Mouse (Mus musculus) small intestine, adult 2 months (tissue): Measurements from ENCODE around the gene Adgrg1. TPM values are rescaled to one million over a fixed set of nuclear protein-coding genes. Genes with fewer than 3 reads are reported as not detected.

Experiments
- H3K27ac ChIP-seq: fragments of 200-500 bp; 2 replicates; pipeline ENCODE4 v1.5.1; 2012; ENCODE audit warnings: low read depth, low read length, control low read depth, inconsistent platforms; ENCODE audit not compliant: insufficient read depth
- H3K27me3 ChIP-seq: fragments of 200-500 bp; 2 replicates; pipeline ENCODE4 v1.6.1; 2012; ENCODE audit warnings: mild to moderate bottlenecking, moderate library complexity, low read length, inconsistent platforms; ENCODE audit not compliant: control insufficient read depth, insufficient read depth
- H3K36me3 ChIP-seq: fragments of 200-500 bp; 2 replicates; pipeline ENCODE4 v1.6.1; 2012; ENCODE audit warnings: mild to moderate bottlenecking, low read length, control low read depth, inconsistent platforms; ENCODE audit not compliant: control insufficient read depth, insufficient read depth
- H3K4me1 ChIP-seq: fragments of 200-500 bp; 2 replicates; pipeline ENCODE4 v1.6.1; 2012; ENCODE audit warnings: low read length, inconsistent platforms, mixed read lengths; ENCODE audit not compliant: control insufficient read depth, insufficient read depth, insufficient read length
- H3K4me3 ChIP-seq: fragments of 200-500 bp; 2 replicates; pipeline ENCODE4 v1.5.1; 2012; ENCODE audit warnings: low read depth, mild to moderate bottlenecking, control low read depth, inconsistent platforms, low read length, moderate library complexity
- CTCF ChIP-seq: fragments of 200-500 bp; IDR thresholded peaks from 2 replicates; pipeline ENCODE4 v1.5.1; 2012; ENCODE audit warnings: low read depth, mild to moderate bottlenecking, control low read depth, inconsistent platforms, low read length, moderate library complexity, mixed read lengths; ENCODE audit not compliant: insufficient replicate concordance, insufficient read length; ENCODE audit errors: extremely low read depth
- POLR2A ChIP-seq: fragments of 200-500 bp; IDR thresholded peaks from 2 replicates; pipeline ENCODE4 v1.6.1; 2012; ENCODE audit warnings: low read depth, mild to moderate bottlenecking, control low read depth, inconsistent platforms, low read length, moderate library complexity
- WGBS: fragments of 180-500 bp; shearing (Covaris S2); methylation state at CpG from one replicate; pipeline ENCODE4 v1.1.7; 2018; 5-methylcytosine and 5-hydroxymethylcytosine counted together
- polyA plus RNA-seq: library from polyadenylated mRNA; depleted of rRNA; stranded (reverse); fragments of >200 nt; gene quantifications from 2 replicates; pipeline ENCODE4 v1.2.3, GENCODE M21; 2012

Adgrg1 gene
- polyA plus RNA-seq, 1 experiment: 32.3 TPM

GRCm38 (mm10) chr8:94990598-94991453, 16.3 kb downstream of the Adgrg1 start:
- no peak overlapping the region for H3K27ac ChIP-seq
- H3K4me1 ChIP-seq: peaks cover 5% of the 10 kb centered on the region
- H3K36me3 ChIP-seq: no peaks in the 10 kb centered on the region
- H3K4me3 ChIP-seq: no peak overlapping the region
- TF ChIP-seq POLR2A (no peak), CTCF (no peak)
- WGBS: 65% methylated on average over 11 of the region's 11 CpGs
- H3K27me3 ChIP-seq: no peaks in the 10 kb centered on the region

- no peak overlapping the region for H3K4me3 ChIP-seq
- no peaks in the 10 kb centered on the region for H3K36me3 ChIP-seq
- WGBS: 54% methylated on average over 9 of the region's 9 CpGs
- TF ChIP-seq CTCF (no peak), POLR2A (no peak)
- no peak overlapping the region for H3K27ac ChIP-seq
- H3K27me3 ChIP-seq: no peaks in the 10 kb centered on the region
- peaks cover 5% of the 10 kb centered on the region; the same call in 1 of the 2 replicates for H3K4me1 ChIP-seq
Observed at GRCm38 (mm10) chr8:94991454-94991994, 17.0 kb downstream of the Adgrg1 start.

- no peaks in the 10 kb centered on the region for H3K27me3 ChIP-seq
- no peak overlapping the region for H3K4me3 ChIP-seq
- peaks cover 5% of the 10 kb centered on the region; the same call in 1 of the 2 replicates for H3K4me1 ChIP-seq
- H3K27ac ChIP-seq: no peak overlapping the region
- 82% methylated on average over 4 of the region's 4 CpGs for WGBS
- TF ChIP-seq CTCF (no peak), POLR2A (no peak)
- H3K36me3 ChIP-seq: no peaks in the 10 kb centered on the region
Observed at GRCm38 (mm10) chr8:94992010-94992409, 17.5 kb downstream of the Adgrg1 start.

DNA sequence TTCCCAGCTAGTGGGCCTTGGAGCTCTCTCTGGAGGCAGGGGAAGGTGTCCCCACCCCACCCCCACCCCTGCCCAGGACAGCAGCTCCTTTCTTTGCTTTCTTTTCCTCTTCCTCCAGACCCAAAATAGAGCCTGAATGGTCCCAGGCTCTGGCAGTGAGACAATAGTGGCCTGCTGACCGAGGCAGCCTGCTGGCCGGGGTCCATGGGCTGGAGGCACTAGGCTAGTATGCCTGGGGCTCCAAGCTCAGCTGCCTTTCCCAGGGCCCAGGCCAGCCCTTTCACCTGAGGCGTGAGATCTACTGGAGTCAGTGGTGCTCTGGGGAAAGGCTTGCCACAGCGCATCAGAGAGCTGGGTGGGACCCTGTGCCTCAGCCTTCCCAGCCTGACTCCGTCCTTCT, 18.0 kb downstream of the Adgrg1 start:
- 74% methylated on average over 5 of the region's 5 CpGs for WGBS
- no peaks in the 10 kb centered on the region for H3K27me3 ChIP-seq
- no peak overlapping the region for H3K4me3 ChIP-seq
- no peak overlapping the region for H3K27ac ChIP-seq
- no peaks in the 10 kb centered on the region for H3K36me3 ChIP-seq
- TF ChIP-seq CTCF: no peak
- no peak for TF ChIP-seq POLR2A
- H3K4me1 ChIP-seq: peaks cover 5% of the 10 kb centered on the region

DNA sequence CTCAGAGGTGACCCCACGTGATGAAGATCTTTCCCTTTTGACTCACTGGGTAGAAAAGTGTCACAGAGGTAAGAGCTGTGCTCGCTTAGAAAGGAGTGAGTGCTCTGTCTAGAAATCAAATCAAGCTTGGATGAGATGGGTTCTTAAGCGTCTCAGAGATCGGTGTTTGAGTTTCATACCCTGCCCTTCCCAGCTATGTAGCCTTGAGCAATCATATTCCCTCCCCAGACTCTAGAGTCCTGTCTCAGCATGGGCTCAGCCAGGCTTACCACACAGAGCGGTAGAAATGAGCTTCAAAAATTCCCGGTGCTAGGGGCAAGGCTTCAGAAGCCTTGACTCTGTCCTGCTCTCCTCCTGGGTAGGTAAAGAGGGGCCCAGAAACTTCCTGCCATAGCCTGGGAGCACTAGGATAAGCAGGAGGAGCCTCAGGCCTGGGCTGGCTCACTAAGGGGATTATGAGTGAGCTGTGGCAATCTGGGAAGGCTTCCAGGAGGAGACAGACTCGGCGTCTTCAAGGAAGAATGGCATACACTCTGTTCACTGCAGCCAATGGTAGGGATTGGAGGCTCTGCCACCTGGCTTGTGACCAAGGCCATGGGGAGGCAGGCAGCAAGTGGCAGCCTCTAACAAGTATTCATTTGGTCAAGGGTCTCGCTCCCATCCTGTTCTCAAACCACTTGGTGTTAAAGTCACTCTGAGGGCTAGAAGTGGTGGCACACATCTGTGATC, 18.6 kb downstream of the Adgrg1 start:
- TF ChIP-seq POLR2A: no peak
- no peak for TF ChIP-seq CTCF
- Histone ChIP-seq H3K27ac (no peak overlapping the region), H3K27me3 (no peaks in the 10 kb centered on the region), H3K4me3 (no peak overlapping the region), H3K4me1 (peaks cover 5% of the 10 kb centered on the region), H3K36me3 (no peaks in the 10 kb centered on the region)
- WGBS: 82% methylated on average over 9 of the region's 9 CpGs

DNA sequence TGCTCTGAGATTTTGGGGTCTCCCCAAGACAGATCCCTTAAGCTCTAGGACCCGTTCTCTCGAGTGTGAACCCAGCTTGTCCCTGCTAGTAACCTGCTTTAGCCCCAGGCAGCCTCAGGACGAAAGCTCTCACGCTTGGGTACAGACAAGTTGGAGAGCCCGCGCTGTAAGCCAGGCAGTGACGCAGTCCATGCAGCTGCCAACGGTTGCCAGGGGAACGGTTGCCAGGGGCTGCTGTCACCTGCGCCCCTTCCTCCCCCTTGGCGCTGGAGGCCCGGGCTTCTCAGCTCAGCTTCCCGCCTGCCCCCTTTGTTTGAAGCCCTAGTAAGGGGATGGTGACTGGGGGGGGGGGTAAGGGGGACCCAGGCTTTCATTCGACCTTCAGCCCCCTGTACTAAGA, 19.5 kb downstream of the Adgrg1 start:
- 50% methylated on average over 14 of the region's 14 CpGs for WGBS

DNA sequence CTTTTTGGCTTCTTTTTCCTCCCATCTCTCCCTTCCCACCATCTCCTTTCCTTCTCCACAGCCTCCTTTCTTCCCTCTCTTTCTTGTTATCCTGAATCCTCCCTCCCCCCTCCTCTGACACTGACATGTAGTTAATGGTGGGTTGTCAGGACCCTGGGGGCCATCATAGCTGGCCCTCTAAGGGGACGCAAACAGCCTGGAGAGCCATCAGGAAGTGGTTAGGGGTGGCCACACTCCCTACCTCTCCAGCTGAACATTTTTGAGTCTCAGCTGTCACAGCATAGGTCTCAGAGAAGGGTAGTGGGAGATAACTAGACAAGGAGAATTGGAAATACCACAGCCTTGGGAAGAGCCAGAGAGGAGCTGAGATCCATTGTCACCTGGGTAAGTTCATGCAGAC, 20.0 kb downstream of the Adgrg1 start:
- no peak overlapping the region for H3K27ac ChIP-seq
- peaks cover 5% of the 10 kb centered on the region for H3K4me1 ChIP-seq
- WGBS: 84% methylated on average over 1 of the region's 1 CpGs
- H3K27me3 ChIP-seq: no peaks in the 10 kb centered on the region
- H3K4me3 ChIP-seq: no peak overlapping the region
- no peaks in the 10 kb centered on the region for H3K36me3 ChIP-seq
- TF ChIP-seq POLR2A: no peak
- no peak for TF ChIP-seq CTCF

More for the DNA sequence above, 19.5 kb downstream of the Adgrg1 start:
- Histone ChIP-seq H3K36me3 (no peaks in the 10 kb centered on the region), H3K27me3 (no peaks in the 10 kb centered on the region), H3K27ac (no peak overlapping the region), H3K4me1 (peaks cover 5% of the 10 kb centered on the region), H3K4me3 (no peak overlapping the region)
- TF ChIP-seq CTCF: no peak
- TF ChIP-seq POLR2A: no peak
